Mouse (Mus musculus) embryonic facial prominence, embryonic 13.5 days (tissue): ENCODE measurements around the gene Cyp26b1. TPM values are rescaled to one million over a fixed set of nuclear protein-coding genes. Genes with fewer than 3 reads are reported as not detected.
"Not testable (repeated sequence)": the region's sequence is repeated elsewhere in the genome, so short reads cannot be mapped to it uniquely, and the experiment has no call there.

Experiments
- ATAC-seq: fragments of 200-750 bp; cut with Nextera tagmentation; 2 replicates; pipeline ENCODE4 v1.8.0; 2017; ENCODE audit warnings: low read depth; ENCODE audit not compliant: insufficient number of reproducible peaks, insufficient read depth, low FRiP score, low TSS enrichment
- H3K27ac ChIP-seq: fragments of 300-500 bp; sonication (generic); 2 replicates; pipeline ENCODE4 v1.5.1; 2015; ENCODE audit warnings: moderate library complexity, mild to moderate bottlenecking, inconsistent platforms
- H3K27me3 ChIP-seq: fragments of 300-500 bp; sonication (generic); 2 replicates; pipeline ENCODE4 v1.6.1; 2015; ENCODE audit warnings: mild to moderate bottlenecking, inconsistent platforms
- H3K36me3 ChIP-seq: fragments of 300-500 bp; sonication (generic); 2 replicates; pipeline ENCODE4 v1.6.1; 2015; ENCODE audit warnings: mild to moderate bottlenecking, inconsistent platforms
- H3K4me1 ChIP-seq: fragments of 300-500 bp; sonication (generic); 2 replicates; pipeline ENCODE4 v1.6.1; 2015; ENCODE audit warnings: inconsistent platforms
- H3K4me2 ChIP-seq: fragments of 300-500 bp; sonication (generic); 2 replicates; pipeline ENCODE4 v1.6.1; 2015; ENCODE audit warnings: moderate library complexity, mild to moderate bottlenecking, inconsistent platforms
- H3K4me3 ChIP-seq: fragments of 300-500 bp; sonication (generic); 2 replicates; pipeline ENCODE4 v1.5.1; 2015; ENCODE audit warnings: mild to moderate bottlenecking, inconsistent platforms
- H3K9ac ChIP-seq: fragments of 300-500 bp; sonication (generic); 2 replicates; pipeline ENCODE4 v1.6.1; 2015; ENCODE audit warnings: mild to moderate bottlenecking, inconsistent platforms
- H3K9me3 ChIP-seq: fragments of 300-500 bp; sonication (generic); 2 replicates; pipeline ENCODE4 v1.6.1; 2016; ENCODE audit warnings: inconsistent platforms
- WGBS: fragments of 180-500 bp; shearing (Covaris S2); methylation state at CpG from one replicate; pipeline ENCODE4 v1.1.7; 2015; ENCODE audit warnings: mixed read lengths; 5-methylcytosine and 5-hydroxymethylcytosine counted together
- polyA plus RNA-seq: library from polyadenylated mRNA; unstranded; fragments of >200 nt; fragmentation: Nextera tagmentation; extraction: Ambion mirVana; gene quantifications from 2 replicates; pipeline ENCODE4 v1.2.1, GENCODE M21; 2015

Cyp26b1 gene
- polyA plus RNA-seq, 1 experiment from 2014 or later, result 38.0 TPM

GRCm38 (mm10) chr6:84601136-84601889 is 7.6 kb upstream of the Cyp26b1 start:
- 33% methylated on average over 1 of the region's 1 CpGs for WGBS
- no peak overlapping the region for H3K4me3 ChIP-seq
- H3K4me1 ChIP-seq, result no peaks in the 10 kb centered on the region
- no peaks in the 10 kb centered on the region for H3K27me3 ChIP-seq
- no peaks in the 10 kb centered on the region for H3K9me3 ChIP-seq
- no peak for ATAC-seq
- no peak overlapping the region for H3K9ac ChIP-seq
- no peaks in the 10 kb centered on the region for H3K36me3 ChIP-seq
- no peak overlapping the region for H3K4me2 ChIP-seq
- H3K27ac ChIP-seq, result no peak overlapping the region

- H3K4me3 ChIP-seq, H3K27ac ChIP-seq, H3K36me3 ChIP-seq, H3K9ac ChIP-seq, H3K4me1 ChIP-seq, H3K4me2 ChIP-seq, H3K9me3 ChIP-seq, H3K27me3 ChIP-seq, ATAC-seq: not testable (repeated sequence)
- 82% methylated on average over 3 of the region's 3 CpGs for WGBS
Measured at GRCm38 (mm10) chr6:84599296-84599695, 5.6 kb upstream of the Cyp26b1 start.

GRCm38 (mm10) chr6:84598725-84599124 is 5.0 kb upstream of the Cyp26b1 start:
- WGBS, result 86% methylated on average over 3 of the region's 3 CpGs
- no peak for ATAC-seq
- Histone ChIP-seq H3K27ac (no peak overlapping the region), H3K9me3 (no peaks in the 10 kb centered on the region), H3K4me2 (no peak overlapping the region), H3K4me3 (no peak overlapping the region), H3K27me3 (no peaks in the 10 kb centered on the region), H3K36me3 (no peaks in the 10 kb centered on the region), H3K9ac (no peak overlapping the region), H3K4me1 (peaks cover 14% of the 10 kb centered on the region)

- ATAC-seq, result no peak
- Histone ChIP-seq H3K9me3 (no peaks in the 10 kb centered on the region), H3K4me3 (no peak overlapping the region)
Measured at GRCm38 (mm10) chr6:84594626-84595025, 918 bp upstream of the Cyp26b1 start.

GRCm38 (mm10) chr6:84590961-84591745 is 2.6 kb downstream of the Cyp26b1 start:
- ATAC-seq, result no peak
- no peak overlapping the region for H3K27ac ChIP-seq

More at GRCm38 (mm10) chr6:84594626-84595025, 918 bp upstream of the Cyp26b1 start:
- Histone ChIP-seq H3K27me3 (peaks cover 6% of the 10 kb centered on the region), H3K4me1 (peaks cover 25% of the 10 kb centered on the region), H3K4me2 (no peak overlapping the region), H3K36me3 (no peaks in the 10 kb centered on the region), H3K9ac (peak overlapping the region; percentile 36; the same call in 1 of the 2 replicates), H3K27ac (no peak overlapping the region)
- WGBS, result 38% methylated on average over 3 of the region's 3 CpGs

GRCm38 (mm10) chr6:84589742-84590686 is 3.7 kb downstream of the Cyp26b1 start:
- H3K9me3 ChIP-seq, result no peaks in the 10 kb centered on the region
- WGBS, result 3% methylated on average over 39 of the region's 39 CpGs
- no peak overlapping the region for H3K27ac ChIP-seq
- peaks cover 36% of the 10 kb centered on the region for H3K27me3 ChIP-seq
- H3K9ac ChIP-seq, result peak overlapping the region; percentile 28; the same call in 1 of the 2 replicates
- no peak for ATAC-seq
- peak overlapping the region; percentile 72 for H3K4me3 ChIP-seq
- no peaks in the 10 kb centered on the region for H3K36me3 ChIP-seq
- peak overlapping the region; percentile 86 for H3K4me2 ChIP-seq
- H3K4me1 ChIP-seq, result peaks cover 46% of the 10 kb centered on the region

More at GRCm38 (mm10) chr6:84590961-84591745, 2.6 kb downstream of the Cyp26b1 start:
- 58% methylated on average over 6 of the region's 6 CpGs for WGBS
- Histone ChIP-seq H3K27me3 (peaks cover 28% of the 10 kb centered on the region), H3K9me3 (no peaks in the 10 kb centered on the region), H3K36me3 (no peaks in the 10 kb centered on the region), H3K9ac (no peak overlapping the region), H3K4me2 (no peak overlapping the region), H3K4me1 (peaks cover 45% of the 10 kb centered on the region), H3K4me3 (no peak overlapping the region)

- 0 out of 2 replicates have a peak, but pooled peaks have one; percentile 8 for ATAC-seq
- Histone ChIP-seq H3K9ac (peak overlapping the region; percentile 95), H3K4me1 (peaks cover 46% of the 10 kb centered on the region), H3K4me3 (peak overlapping the region; percentile 72), H3K4me2 (peak overlapping the region; percentile 86), H3K9me3 (no peaks in the 10 kb centered on the region), H3K27ac (peak overlapping the region; percentile 95), H3K36me3 (peaks cover under 1% of the 10 kb centered on the region; the same call in 1 of the 2 replicates), H3K27me3 (peaks cover 46% of the 10 kb centered on the region)
- under 1% methylated on average over 53 of the region's 54 CpGs for WGBS
Measured at GRCm38 (mm10) chr6:84588895-84589652, 4.6 kb downstream of the Cyp26b1 start.

- Histone ChIP-seq H3K27ac (peak overlapping the region; percentile 95), H3K4me1 (peaks cover 47% of the 10 kb centered on the region)
- WGBS, result under 1% methylated on average over 40 of the region's 41 CpGs
Measured at GRCm38 (mm10) chr6:84588221-84588894, 5.3 kb downstream of the Cyp26b1 start.

GRCm38 (mm10) chr6:84587471-84588101 is 6.1 kb downstream of the Cyp26b1 start:
- peak overlapping the region; percentile 86 for H3K4me2 ChIP-seq
- WGBS, result under 1% methylated on average over 51 of the region's 51 CpGs
- peak overlapping the region; percentile 72 for H3K4me3 ChIP-seq
- no peaks in the 10 kb centered on the region for H3K9me3 ChIP-seq
- peaks cover 60% of the 10 kb centered on the region for H3K27me3 ChIP-seq
- peak overlapping the region; percentile 95 for H3K9ac ChIP-seq
- H3K36me3 ChIP-seq, result peaks cover 11% of the 10 kb centered on the region; the same call in 1 of the 2 replicates
- H3K4me1 ChIP-seq, result peaks cover 53% of the 10 kb centered on the region
- no peak for ATAC-seq
- peak overlapping the region; percentile 95 for H3K27ac ChIP-seq

More at GRCm38 (mm10) chr6:84588221-84588894, 5.3 kb downstream of the Cyp26b1 start:
- Histone ChIP-seq H3K36me3 (peaks cover 7% of the 10 kb centered on the region; the same call in 1 of the 2 replicates), H3K4me3 (peak overlapping the region; percentile 72), H3K9me3 (no peaks in the 10 kb centered on the region), H3K9ac (peak overlapping the region; percentile 95), H3K27me3 (peaks cover 53% of the 10 kb centered on the region), H3K4me2 (peak overlapping the region; percentile 86)
- ATAC-seq, result no peak
